Mouse (Mus musculus): ENCODE measurements around the gene Ccdc134.

- TF ChIP-seq POLR2A (IDR thresholded peaks at IDR 0.05; ENCODE audit: borderline replicate concordance, insufficient read depth, low read length) = no peak
- TF ChIP-seq CTCF (IDR thresholded peaks at IDR 0.05; ENCODE audit: borderline replicate concordance, insufficient read depth, low read depth, low read length) = no peak
Measured at GRCm38 (mm10) chr15:82151176-82151575, 23.5 kb downstream of the Ccdc134 start.
